Mouse (Mus musculus) induced T-regulatory cell, adult 2 months (primary cell): ENCODE measurements around the gene Lrrd1.
"Not testable (repeated sequence)": the region's sequence is repeated elsewhere in the genome, so short reads cannot be mapped to it uniquely, and the experiment has no call there.

Source experiments
- DNase-seq: peaks from one replicate; pipeline ENCODE4 v3.0.0-alpha.2; 2012; ENCODE audit warnings: low read depth

Gene Lrrd1

DNA sequence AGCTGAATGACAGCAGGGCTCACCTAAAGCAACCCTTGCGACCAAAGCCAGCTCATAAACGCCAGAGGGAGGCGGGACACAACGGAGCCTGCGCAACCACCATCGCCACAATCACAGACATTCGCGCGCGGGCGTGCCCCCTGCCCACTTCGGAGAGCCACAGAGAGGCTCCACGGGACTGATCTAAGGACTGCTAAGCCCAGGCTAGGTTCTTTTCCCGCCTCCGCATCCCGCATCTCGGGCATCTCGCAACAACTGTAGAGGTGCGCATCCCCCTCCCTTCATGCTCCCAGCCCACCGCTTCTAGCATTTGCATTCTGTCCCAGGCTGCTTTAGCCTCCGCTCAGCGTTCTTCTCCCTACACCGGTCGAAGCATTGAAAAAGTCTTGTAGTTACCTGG is at the start of gene Lrrd1:
Gene Lrrd1, plus strand, starts transcription at position 148 of the 400 bp plus-strand sequence.
- DNase-seq = no peak

DNA sequence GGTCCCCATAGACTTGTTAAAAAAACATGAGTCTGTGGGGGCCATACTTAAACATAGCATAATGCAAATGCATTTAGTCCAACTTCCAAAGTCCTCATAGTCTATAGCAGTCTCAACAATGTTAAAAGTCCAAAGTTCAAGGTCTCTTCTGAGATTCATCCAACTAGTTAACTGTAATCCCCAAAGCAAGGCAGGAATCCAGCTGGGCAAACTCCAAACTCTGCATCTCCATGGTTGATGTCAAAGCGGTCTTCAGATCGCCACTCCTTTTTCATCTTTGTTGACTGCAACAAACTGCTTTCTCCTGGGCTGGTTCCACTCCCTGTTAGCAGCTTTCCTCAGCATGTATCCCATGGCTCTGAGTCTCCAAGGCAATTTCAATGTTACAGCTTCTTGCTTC is 47.9 kb upstream of the Lrrd1 start:
- DNase-seq = not testable (repeated sequence)

- not testable (repeated sequence) for DNase-seq
Measured at GRCm38 (mm10) chr5:3798656-3799055, 46.3 kb upstream of the Lrrd1 start.

DNA sequence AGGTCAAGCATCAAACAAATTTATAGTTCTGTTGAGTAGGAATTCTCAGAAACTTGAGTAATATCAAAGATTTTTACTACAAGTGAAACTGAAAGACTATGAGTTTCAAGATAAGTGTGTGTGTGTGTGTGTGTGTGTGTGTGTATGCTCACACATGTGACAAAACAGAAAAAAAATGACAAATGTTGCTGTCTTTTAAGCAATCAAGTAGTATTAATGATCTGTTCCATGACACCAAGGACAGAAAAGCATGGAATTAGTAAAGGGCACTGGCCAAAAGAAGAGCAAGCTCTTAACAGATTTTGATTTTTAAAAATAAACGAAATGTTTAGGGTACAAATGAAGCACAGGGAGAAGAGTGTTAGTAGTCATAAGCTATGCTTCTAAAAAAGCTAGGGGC is 44.9 kb upstream of the Lrrd1 start:
- DNase-seq = peak; percentile 59

DNA sequence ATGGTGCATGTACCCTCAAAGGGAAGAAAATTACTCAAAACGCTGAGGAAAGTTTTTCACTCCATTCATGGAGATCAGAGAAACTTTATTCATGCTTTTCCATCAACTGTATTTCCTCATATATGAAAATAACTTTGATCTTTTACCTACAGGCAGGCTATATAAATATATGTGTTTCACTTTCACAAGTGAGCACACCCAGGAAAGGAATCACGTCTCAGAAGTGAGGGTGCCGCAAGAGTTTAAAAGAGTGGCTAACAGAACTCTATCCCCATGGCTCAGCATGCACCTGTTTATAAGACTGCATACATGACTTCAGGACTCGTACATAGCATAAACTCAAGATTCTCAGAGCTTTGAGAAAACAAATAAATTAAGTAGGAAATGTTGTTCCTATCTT is 44.1 kb upstream of the Lrrd1 start:
- DNase-seq = peak; percentile 69

- no peak for DNase-seq
Measured at GRCm38 (mm10) chr5:3801672-3802432, 43.1 kb upstream of the Lrrd1 start.

DNA sequence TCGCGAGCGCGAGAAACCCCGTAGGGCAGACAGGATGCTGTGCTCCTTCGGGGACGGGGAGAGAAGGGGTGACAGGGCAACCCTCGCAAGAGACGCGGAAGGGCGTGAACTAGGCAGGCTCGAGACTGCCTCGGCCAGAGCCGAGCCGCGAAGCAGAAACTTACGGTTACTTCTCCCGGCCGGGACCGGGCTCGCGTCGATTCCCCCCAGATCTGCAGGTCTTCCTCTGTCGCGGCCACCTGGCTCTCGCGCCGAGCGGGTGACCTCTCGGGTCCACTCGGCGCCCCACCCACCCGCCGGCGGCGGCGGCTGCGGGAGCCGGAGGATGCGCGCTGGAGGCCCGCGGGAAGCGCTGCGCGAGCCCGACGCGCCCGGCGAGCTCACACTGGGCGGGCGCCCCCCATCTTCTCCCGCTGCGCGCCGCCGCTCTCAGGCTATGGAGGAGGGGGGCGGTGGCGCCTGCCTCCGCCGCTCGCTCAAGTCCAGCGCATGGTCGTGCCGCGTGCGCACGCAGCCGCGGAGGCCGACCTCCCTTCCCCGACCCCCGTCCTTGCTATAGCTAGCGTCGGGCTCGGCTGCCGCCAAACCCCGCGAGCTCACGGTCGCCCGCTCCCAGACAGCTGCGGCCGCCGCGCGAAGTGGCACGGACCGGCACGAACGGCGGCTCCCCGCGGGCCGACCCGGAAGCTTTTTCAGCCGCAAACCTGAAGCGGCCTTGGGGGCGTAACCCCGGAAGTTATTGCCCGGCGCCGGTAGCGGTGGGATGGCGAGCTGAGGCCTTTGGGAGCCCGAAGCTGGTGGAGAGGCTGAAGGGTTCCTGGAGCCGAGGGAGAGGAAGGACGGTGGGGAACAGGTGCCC is 42.3 kb upstream of the Lrrd1 start, which contains the start of the genes Ankib1 and Krit1:
Gene Ankib1, minus strand, starts transcription at position 493 of the 859 bp plus-strand sequence.
Gene Krit1, plus strand, starts transcription at position 752 of the 859 bp plus-strand sequence.
- DNase-seq = peak; percentile 93

GRCm38 (mm10) chr5:3803292-3804165 is 41.4 kb upstream of the Lrrd1 start:
- peak; percentile 65 for DNase-seq

- DNase-seq = peak; percentile 10
Measured at GRCm38 (mm10) chr5:3808472-3808871, 36.5 kb upstream of the Lrrd1 start.

DNA sequence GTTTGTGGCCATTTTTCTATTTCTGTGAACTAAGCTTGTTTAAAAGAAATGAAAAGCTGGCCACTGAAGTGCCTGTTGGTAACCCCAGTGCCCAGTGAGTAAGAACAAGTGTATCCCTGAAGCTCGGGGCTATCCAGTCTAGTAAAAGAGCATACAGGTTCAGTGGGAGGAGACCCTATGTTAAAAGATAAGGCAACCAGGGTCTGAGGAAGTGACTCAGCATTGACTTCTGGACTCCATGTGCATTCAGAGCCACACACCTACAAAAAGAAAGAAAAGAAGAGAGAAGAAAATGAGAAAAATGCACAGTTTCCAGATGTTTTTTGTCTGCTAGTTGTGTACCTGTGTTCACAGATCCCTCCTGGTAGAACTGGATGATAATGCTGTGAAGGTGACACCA is 10.9 kb upstream of the Lrrd1 start:
- DNase-seq = no peak

- no peak for DNase-seq
Measured at GRCm38 (mm10) chr5:3870161-3870560, 25.2 kb downstream of the Lrrd1 start.

- no peak for DNase-seq
Measured at GRCm38 (mm10) chr5:3872348-3872747, 27.4 kb downstream of the Lrrd1 start.

GRCm38 (mm10) chr5:3873485-3873884 is 28.5 kb downstream of the Lrrd1 start:
- no peak for DNase-seq

GRCm38 (mm10) chr5:3886862-3887261 is 41.9 kb downstream of the Lrrd1 start:
- peak; percentile 75 for DNase-seq

DNA sequence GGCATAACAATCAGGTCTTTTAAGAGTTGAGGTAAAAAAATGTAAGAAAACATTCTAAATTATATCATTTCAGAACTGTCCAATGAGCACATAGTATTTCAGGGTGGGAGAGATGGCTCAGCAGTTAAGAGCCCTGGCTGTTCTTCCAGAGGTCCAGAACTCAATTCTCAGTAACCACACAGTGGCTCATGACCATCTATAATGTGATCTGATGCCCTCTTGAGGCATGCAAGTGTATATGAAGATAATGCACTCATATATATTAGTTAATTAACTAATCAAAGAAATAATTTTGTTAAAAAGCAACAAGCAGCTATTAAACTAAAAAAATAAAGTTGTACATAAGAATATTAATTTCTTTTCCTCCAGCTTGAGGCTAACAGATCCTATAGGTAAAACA is 44.2 kb downstream of the Lrrd1 start:
- peak; percentile 16 for DNase-seq

- peak; percentile 63 for DNase-seq
Measured at GRCm38 (mm10) chr5:3893459-3894293, 48.7 kb downstream of the Lrrd1 start, which contains the start of gene Mterf1a. TSS of gene Mterf1a (minus strand) at chr5:3893933.

GRCm38 (mm10) chr5:3894294-3894619 is 49.3 kb downstream of the Lrrd1 start:
- DNase-seq = not testable (repeated sequence)

DNA sequence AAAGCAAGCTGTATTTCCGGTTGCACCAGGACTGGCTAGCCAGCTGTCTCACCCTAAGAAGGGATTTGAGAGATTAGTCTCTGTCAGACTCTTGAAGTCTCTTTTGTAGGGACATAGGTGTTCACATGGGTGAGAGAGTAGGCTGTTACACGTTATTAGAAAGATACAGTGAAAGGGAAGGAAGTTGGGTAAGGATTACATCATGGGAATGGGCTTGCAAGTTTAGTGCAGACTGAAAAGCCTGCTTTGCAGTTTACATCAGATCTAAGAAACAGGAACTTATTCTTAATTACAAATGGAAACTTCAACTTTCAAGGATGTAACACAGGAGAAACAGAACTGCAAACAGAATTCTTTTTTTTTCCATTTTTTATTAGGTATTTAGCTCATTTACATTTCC is 60.5 kb downstream of the Lrrd1 start:
- no peak for DNase-seq
